Mouse (Mus musculus) megakaryocyte, adult 5-6 weeks (primary cell): ENCODE measurements around the gene Pck1. TPM values are rescaled to one million over a fixed set of nuclear protein-coding genes. Genes with fewer than 3 reads are reported as not detected.
A peak's percentile ranks its signal among the peaks of the same experiment; 100 is the strongest.
"Not testable (repeated sequence)": the region's sequence is repeated elsewhere in the genome, so short reads cannot be mapped to it uniquely, and the experiment has no call there.

ENCODE experiments used
- ATAC-seq: 2 replicates; pipeline ENCODE4 v1.8.0; 2016; ENCODE audit warnings: mild to moderate bottlenecking, inconsistent platforms; ENCODE audit not compliant: poor library complexity, severe bottlenecking
- total RNA-seq, 2 experiments: library from RNA; stranded (forward) in 1 of 2; stranded (reverse) in 1 of 2; fragments of 153-499, 151-499 nt in 1 of 2; fragments of 221-1000, 200-1000 nt in 1 of 2; gene quantifications; 2 replicates each; pipeline versions ENCODE4 v1.2.3 to v1.2.4; 2015 to 2017

Gene Pck1
- not detected in 2 replicates for total RNA-seq (2015)
- not detected in 2 replicates for total RNA-seq (2017)

DNA sequence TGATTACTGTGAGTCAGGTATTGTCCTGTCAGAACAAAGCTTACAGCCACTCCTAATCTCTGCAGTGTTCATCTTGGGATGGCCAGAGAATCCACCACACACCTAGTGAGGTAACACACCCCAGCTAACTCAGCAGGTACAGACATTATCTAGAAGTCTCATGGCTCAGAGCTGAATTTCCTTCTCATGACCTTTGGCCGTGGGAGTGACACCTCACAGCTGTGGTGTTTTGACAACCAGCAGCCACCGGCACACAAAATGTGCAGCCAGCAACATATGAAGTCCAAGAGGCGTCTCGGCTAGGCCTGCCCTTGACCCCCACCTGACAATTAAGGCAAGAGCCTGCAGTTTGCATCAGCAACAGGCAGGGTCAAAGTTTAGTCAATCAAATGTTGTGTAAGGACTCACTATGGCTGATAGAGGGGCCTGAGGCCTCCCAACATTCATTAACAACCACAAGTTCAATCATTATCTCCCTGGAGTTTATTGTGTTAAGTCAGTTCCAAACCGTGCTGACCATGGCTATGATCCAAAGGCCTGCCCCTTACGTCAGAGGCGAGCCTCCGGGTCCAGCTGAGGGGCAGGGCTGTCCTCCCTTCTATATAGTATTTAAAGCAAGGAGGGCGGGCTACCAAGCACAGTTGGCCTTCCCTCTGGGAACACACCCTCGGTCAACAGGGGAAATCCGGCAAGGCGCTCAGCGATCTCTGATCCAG lies at the start of gene Pck1:
Gene Pck1 (plus strand): TSS at position 613 of the 716 bp plus-strand sequence.
- ATAC-seq, result no peak

DNA sequence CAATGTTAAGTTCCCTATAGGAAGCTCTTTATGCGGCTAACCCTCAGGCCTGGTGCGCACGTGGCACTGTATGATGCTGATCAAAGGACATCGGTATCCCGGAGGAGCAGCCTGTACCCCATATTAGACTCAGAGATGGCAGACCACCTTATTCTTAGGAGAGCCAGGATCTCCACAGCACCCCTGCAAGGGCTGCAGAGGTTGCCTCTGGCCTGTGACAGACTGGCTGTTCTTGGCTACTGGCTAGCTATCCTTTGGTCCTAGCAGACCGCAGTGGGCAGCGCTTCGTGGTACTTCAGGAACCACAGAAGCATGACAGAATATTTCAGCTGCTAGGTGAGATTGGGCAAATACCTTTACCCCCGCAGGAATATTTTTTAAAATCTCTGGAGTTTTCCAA lies 46.4 kb upstream of the Pck1 start:
- no peak for ATAC-seq

DNA sequence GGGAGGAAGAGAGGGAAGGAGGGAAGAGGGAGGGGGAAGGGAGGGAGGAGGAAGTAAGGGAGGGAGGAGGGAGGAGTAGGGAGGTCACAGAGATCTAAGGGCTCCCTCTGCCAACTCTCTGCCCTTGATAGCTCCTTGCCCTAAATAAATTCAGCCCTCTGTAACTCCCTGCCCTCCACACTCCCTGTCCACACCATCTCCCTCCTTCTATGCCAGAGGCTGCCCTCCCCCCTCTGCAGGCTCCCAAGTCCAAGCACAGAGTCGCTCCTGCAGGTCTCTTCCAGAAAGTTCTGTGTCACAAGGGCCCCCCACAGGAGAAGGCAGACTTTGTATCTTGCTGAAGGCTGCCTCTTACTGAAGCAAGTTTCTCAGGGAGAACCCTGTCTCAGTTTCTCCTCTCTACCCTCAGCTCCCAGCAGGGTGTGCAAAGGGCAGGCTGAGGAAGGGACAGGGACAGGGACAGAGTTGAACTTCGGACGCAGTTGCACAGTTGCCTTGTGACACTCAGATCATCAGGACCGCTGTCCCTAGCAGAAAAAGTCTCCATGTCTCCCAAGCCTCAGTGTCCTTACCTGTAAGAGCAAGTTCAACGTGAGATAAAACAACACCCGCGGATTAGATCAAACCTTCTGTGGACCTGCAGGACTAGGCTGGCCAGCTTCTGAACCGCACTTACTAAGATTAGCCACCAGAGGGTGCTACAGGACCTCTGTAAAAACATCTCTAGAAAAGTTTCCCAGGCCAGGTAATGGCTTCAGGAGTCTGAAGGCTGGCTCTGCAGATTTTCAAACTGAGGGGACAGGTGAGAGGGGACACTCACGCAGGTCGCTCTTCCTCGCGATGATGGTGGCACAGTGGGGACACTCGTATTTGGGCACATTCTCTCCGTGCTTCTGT lies 45.7 kb upstream of the Pck1 start:
- ATAC-seq, result peak; percentile 85

DNA sequence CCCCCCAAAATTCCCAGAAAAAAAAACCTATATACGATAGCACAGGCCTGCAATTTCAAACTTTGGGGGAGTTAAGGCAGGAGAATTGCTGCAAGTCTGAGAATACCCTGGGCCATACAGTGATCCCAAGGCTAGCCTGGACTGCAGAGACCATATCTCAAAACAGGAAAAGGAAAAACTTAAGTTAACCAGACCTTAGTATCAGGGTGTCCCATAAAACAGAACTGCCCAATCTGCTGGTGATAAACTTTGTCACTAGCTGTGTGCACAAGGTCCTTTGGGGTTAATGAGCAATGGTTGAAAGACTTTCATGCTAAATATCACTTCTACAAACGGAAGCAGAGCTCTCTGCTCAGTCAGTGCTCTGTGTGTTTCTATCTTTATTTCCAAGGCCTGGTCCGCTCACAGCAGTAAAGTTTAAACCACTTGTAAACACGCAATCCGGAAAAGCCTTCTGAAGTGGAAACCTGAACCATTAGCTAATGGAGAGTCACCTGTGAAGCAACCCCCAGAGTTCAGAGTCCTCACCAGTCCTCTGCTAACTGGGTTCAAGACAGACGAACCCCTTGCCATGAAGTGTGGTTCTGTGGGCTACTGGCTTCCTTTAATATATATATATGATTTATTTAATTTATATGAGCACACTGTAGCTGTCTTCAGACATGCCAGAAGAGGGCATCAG lies 44.2 kb upstream of the Pck1 start:
- ATAC-seq, result no peak

DNA sequence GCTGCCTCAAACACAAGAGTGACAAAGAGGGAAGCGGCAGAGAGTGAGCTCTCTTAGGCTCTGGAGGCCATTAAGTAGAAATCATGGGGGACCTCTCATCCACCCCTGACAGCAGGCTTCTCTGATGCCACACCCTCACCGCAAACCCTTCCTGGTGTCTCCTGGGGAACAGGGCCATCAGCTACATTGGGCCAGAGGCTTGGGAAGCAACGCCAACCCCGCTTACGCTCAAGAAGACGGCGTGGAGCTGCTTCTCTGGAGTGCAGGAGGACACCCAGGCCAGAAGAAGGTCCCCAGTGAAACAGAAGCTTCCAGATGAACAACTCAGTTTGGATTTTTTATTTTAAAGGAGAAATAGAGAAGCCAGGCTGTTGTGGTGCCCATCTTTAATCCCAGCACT lies 43.3 kb upstream of the Pck1 start:
- ATAC-seq, result no peak

DNA sequence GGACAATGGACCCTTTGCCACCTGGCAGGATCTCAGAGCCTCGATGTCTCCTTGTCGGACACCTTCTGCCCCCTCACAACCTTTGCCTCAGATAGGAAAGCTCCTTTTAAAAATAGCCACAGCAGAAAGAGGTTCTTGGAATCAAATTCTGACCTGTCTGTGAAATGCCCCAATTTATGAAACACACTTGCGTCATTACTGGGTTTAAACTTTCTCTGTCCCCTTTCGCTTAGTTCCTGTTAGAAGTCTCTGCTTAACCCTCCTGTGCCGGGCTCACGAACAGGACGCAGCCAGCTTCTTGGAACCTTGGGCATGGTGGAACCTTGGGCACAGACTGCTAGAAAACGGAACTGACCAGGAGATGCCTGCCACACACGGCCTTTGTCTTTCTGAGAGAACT lies 42.3 kb upstream of the Pck1 start:
- ATAC-seq, result peak; percentile 25

DNA sequence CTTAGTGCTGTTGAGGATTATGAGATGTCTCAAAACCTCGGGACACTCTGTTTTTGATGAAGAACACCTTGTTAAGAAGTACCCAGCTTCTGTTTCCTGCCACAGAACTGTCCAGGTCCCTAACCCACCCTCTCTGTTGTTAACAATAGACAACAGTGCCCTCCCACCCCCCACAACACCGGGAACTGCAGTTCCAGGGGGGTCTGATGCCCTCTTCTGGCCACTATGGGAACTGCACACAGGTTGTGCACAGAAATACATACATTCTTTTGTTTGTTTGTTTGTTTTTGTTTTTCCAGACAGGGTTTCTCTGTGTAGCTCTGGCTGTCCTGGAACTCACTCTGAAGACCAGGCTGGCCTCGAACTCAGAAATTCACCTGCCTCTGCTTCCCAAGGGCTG lies 39.1 kb upstream of the Pck1 start:
- not testable (repeated sequence) for ATAC-seq

DNA sequence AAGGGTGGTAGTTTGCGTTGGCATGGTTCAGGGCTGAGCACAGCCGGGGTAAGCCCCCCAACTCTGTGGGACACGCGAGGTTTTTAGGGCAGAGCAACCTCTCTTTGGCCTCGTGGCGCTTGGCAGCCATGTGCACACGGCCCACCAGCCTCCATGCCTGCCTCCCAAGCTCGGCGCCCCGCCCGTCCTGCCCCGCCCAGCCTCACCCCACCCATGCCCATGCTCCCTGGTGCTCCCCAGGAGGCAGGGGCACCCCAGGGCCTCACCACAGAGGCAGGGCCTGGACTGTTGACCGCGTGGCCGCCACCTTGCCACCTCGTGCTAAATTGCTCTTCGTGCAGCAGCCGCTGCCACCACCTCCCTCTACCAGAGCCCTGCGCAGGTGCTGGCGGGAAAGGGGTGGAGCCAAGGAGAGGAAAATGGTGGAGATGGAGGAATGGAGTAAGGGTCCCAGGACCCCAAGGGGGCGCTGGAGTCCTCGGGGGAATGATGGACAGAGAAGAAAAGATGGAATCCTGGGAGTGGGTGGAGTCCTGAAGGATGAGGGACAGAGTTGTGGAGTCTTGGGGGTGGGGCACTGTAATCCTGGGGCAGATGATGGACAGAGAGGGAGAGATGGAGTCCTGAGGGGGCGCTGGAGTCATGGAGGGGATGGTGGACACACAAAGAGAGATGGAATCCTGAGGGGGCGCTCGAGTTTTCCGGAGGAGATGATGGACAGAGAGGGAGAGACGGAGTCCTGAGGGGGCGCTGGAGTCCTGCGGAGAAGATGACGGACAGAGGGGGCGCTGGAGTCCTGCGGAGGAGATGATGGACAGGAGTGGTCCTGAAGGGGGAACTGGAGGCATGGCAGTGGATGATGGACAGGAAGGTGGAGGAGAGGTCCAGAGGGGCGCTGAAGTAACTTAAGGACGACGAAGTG lies 33.6 kb upstream of the Pck1 start, which contains the start of gene Ctcfl:
Gene Ctcfl (minus strand): TSS at position 503 of the 922 bp plus-strand sequence.
- ATAC-seq, result no peak

DNA sequence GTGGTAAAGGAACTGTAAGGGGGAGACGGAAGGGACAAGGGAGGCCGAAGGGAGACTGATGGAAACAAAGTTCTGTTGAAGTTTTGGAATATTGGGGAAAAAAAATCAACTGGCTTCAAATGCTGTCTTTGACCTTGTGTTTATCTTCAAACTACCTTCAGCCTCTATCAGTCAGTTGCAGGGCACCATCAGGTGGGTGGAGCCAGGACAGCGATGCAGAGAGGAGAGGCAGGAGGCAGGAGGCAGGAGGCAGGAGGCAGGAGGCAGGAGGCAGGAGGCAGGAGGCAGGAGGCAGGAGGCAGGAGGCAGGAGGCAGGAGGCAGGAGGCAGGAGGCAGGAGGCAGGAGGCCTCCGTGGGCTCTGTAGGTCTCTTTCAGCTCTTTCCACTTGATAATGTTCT lies 32.7 kb upstream of the Pck1 start:
- not testable (repeated sequence) for ATAC-seq

DNA sequence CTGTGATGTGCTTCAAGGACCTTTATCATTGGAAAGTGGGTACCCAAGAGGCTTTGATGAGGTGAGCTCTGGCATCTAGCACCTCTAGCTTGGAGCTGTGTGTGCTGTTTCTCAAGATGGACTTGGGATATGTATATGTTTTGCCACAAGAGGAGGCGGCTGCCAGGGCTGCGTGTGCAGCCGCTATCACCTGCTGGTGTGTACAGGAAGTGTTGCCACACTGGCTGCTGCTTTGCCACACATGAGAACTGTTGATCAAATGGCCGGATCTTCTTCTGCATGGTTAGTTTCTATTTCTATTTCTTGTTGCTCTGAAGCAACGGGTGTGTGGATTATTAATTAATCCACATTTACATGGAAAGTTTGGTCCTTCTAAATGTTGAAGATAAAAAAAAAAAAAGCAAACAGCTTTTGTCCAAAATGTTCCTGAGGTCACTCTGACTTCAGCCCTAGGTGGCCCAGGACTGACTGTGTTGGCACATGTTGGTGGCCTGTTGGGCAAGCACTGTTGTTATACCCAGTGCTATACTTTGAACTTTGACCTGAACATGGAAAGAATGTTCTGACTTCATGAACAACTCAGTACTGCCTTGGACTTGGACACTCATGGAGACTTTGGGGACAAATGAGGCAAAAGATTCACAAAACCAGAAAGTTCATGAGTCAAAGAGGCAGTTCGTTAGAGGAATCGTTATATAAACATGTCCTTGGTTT lies 28.7 kb upstream of the Pck1 start:
- peak; percentile 81 for ATAC-seq

DNA sequence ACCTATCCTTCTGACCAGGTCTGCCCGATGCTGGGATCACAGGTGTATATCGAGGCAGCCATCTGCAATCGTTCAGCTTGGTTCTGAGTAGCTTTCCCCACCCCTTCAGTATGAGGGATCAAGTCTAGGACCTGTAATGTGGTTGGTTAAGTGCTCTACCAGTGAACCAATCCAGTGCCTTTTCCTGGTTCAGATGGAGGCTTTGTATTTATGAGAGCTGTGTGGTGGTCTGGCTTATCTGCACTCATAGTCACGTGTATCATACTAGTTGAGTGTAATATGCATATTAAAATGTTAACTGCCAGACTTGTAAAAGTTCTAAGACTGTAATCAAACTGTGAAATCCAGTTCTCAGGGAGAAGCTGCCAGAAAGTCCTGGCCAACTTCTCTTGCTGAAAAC lies 26.5 kb upstream of the Pck1 start:
- no peak for ATAC-seq

DNA sequence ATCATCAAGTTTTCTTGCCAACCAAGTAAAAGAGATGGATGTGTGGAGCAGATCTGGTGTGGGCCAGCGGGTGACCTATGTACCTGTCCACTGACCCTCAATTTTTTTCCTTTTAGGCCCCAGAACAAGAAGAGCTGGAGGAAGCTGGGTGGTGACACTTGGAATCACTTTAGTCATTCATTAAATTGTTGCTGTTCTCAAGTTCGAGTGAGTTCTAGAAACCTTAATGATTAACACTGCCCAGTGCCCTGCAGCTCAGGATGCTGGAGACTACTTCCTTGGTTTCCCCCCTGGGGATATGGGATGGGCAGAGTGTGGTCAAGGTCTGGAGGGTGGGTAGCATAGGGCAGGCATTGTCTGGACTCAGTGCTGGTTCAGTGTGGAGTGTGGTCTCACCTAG lies 23.7 kb upstream of the Pck1 start:
- ATAC-seq, result no peak

DNA sequence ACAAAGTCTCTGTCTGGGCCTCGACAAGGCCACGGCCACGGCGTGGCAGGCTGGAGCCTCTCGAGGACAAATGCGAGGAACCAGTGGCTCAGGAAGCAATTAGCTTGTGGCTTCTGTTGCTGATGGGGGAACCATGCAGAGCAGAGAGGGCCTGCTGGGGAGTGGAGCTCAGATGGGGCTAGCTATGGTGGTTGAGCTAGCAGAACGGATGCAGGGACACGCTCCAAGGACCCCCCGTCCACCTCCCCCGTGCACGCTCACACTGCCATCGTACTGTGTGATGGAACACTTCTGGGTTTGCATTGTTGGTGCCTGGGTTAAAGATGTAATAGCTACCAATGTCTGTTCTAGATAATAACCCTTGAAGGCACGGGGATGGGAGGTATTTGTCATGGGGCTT lies 20.6 kb upstream of the Pck1 start:
- no peak for ATAC-seq

DNA sequence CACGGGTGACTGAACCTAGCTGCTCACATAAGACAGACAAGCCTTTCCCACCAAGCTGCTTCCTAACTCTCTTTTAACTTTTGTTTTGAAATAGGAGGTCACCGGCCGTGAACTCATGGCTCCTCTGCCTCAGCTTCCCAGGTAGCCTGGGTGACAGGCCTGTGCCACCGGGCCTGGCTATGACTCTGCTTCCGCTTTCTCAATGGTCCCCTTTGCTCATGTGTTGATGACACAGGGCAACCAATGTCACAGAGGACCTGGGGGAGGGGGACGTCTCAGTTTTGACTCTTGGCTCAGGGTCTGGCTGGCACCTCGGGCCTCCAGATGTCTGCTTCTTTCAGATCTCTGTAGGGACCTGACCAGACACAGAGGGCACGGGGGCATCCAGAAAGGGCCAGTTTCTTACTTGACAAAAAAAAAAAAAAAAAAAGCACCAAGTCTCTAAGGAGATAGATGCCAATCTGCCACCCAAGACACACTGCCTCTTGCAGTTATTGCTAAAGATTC lies 20.0 kb upstream of the Pck1 start:
- ATAC-seq, result peak; percentile 93

DNA sequence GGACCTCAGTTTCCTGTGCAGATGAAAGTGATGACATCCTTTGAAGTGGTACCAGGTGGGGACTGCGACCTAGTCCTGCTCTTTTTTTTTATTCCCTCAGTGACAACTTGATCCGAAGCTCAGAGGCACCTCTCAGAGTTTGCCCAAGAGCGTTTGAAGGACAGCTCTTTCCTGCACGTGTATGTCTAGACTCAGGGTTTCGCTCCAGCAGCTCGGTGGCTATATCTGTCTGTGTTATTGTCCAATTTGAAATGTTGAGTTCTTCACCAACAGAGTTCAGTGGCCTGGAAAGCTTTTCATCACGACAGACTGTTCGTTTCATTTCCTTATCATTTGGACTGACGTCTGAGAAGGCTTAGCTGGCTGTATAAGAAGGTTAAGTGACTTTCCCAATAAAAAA lies 18.2 kb upstream of the Pck1 start:
- ATAC-seq, result no peak

DNA sequence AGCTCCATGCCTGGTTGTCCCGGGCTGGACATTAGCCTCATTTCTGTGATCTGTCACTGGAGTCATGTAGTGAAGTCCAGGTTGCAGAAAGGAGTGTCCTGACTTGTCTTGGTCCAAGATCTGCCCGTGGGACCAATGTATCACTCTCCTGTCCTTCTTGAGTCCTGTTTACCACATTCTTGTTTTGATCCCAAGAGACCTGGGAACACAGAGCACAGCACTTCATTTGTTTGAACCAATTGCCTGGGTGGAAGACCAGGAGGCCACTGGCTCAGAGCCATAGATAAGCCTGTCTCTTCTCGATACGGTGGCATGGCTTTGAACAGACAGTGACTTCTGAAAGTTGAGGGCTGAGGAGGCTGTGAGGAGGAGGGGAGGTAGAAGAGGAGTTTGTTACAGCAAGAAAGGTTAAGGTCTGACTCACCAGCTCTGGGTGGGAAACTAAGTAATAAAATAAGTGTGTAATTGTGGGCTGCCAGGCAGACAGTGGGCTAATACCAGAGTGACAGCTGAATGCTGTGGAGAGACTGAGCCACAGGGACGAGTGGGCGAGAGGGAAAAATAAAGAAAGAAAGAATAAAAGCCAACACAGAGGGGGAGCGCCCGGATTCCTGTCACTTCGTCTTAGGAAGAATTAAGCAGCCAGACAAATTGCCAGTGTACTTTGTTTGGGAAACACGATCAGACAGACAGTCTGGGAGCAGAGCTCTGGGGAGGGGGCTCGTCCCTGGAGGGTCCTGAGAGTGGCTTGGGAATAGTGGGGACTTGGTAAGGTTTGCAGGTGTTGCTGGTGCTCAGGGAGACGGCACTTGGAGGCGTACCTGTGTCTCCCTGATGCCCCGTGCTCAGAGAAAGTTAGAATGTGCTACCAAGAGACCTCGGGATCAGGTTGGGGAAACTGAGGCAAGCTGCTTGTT lies 14.3 kb upstream of the Pck1 start:
- no peak for ATAC-seq

DNA sequence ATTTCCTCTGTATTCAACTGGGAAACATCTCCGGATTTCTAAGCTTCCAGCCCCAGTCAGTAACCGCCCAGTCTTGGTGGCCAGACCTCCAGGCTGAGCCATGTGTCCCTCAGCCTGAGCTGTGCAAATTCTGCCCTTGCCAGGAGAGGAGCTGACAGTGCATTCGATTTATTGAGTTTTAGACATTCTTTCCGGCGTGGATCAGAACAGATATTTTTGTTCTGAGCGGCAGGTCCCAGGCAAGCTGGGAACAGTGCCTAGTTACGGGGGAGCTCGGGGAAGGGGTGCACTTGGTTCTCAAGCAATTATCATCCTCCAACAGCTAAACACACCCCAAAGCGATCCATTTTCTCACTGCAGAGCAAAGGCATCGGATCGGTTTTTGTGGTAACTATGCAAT lies 9.2 kb upstream of the Pck1 start:
- no peak for ATAC-seq

DNA sequence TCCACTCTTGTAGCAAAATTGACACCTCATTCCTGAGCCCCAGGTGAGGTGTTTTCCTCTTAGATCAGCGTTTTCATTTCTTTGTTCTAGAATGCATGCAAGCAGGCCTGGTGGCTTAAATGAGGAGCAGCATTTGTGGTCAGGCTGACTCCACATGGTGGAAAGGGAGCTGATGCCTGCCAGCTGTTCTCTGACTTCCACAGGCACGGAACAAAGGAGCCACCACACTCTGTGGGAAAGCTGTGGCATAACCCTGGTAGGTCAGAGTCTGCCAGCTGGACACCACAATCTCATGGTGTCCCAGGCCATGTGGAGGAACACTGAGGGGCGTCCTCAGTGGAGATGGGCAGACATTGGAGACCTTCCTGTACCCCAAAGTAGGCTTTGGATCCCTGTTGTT lies 7.0 kb upstream of the Pck1 start:
- no peak for ATAC-seq

DNA sequence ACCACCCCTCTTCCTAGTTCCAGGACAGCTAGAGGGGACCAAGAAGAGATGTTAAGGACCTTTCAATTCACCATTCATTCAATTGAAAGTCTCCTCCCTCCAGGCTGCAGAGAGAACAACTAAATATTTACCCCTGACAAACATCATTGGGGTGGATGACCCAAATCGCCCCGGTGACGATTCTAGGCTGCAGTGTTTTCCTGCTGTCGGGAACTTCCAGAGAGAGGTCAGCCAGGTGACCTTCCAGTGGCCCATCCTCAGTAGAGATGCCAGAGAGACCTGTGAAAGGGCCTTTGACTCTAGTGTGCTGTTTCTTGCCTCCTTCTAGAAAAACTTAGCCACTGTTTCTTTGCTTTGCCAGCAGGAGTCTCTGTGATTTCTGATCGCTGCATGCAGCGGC lies 6.1 kb upstream of the Pck1 start:
- ATAC-seq, result no peak
